Mouse (Mus musculus) megakaryocyte-erythroid progenitor cell, adult 5-6 weeks (primary cell): ENCODE data around the gene Harbi1. TPM values are rescaled to one million over a fixed set of nuclear protein-coding genes. Genes with fewer than 3 reads are reported as not detected.

Source experiments
- ATAC-seq: replicated peaks from 2 replicates; pipeline ENCODE4 v1.8.0; 2016; ENCODE audit warnings: mild to moderate bottlenecking, inconsistent platforms; ENCODE audit not compliant: severe bottlenecking, poor library complexity, low FRiP score, low TSS enrichment
- total RNA-seq, 2 experiments: library from RNA; stranded (forward) in 1 of 2; stranded (reverse) in 1 of 2; fragments of 200-1000, 215-1000 nt in 1 of 2; fragments of >200 nt in 1 of 2; fragmentation: Nextera tagmentation in 1 of 2; gene quantifications; 2 replicates each; pipeline ENCODE4 v1.2.3; 2014 to 2017

Harbi1 gene
- total RNA-seq (2014; fragmentation: Nextera tagmentation) = 6.6 and 8.4 TPM in 2 replicates
- 10.6 and 15.9 TPM in 2 replicates for total RNA-seq (2017)

- ATAC-seq = peak; percentile 98
Observed at GRCm38 (mm10) chr2:91710272-91711234, at the start of gene Harbi1, which contains the start of gene Atg13. TSS of gene Harbi1 (plus strand) at chr2:91710852. TSS of gene Atg13 (minus strand) at chr2:91710576.

GRCm38 (mm10) chr2:91660981-91661380 lies 49.7 kb upstream of the Harbi1 start:
- no peak for ATAC-seq

- no peak for ATAC-seq
Observed at GRCm38 (mm10) chr2:91664780-91665179, 45.9 kb upstream of the Harbi1 start.

- ATAC-seq = no peak
Observed at GRCm38 (mm10) chr2:91666386-91666910, 44.2 kb upstream of the Harbi1 start.

GRCm38 (mm10) chr2:91667747-91668146 lies 42.9 kb upstream of the Harbi1 start:
- no peak for ATAC-seq

GRCm38 (mm10) chr2:91669326-91669725 lies 41.3 kb upstream of the Harbi1 start:
- no peak for ATAC-seq

- no peak for ATAC-seq
Observed at GRCm38 (mm10) chr2:91670038-91670437, 40.6 kb upstream of the Harbi1 start.

GRCm38 (mm10) chr2:91673587-91673986 lies 37.1 kb upstream of the Harbi1 start:
- ATAC-seq = no peak

- ATAC-seq = no peak
Observed at GRCm38 (mm10) chr2:91674895-91675294, 35.8 kb upstream of the Harbi1 start.

GRCm38 (mm10) chr2:91676420-91676819 lies 34.2 kb upstream of the Harbi1 start:
- ATAC-seq = no peak

- no peak for ATAC-seq
Observed at GRCm38 (mm10) chr2:91676961-91677360, 33.7 kb upstream of the Harbi1 start.

- peak; percentile 79 for ATAC-seq
Observed at GRCm38 (mm10) chr2:91682850-91683249, 27.8 kb upstream of the Harbi1 start.

GRCm38 (mm10) chr2:91683919-91684318 lies 26.7 kb upstream of the Harbi1 start:
- ATAC-seq = no peak

GRCm38 (mm10) chr2:91689452-91689851 lies 21.2 kb upstream of the Harbi1 start:
- ATAC-seq = no peak

- no peak for ATAC-seq
Observed at GRCm38 (mm10) chr2:91695436-91696224, 15.0 kb upstream of the Harbi1 start.

- ATAC-seq = no peak
Observed at GRCm38 (mm10) chr2:91696225-91696590, 14.4 kb upstream of the Harbi1 start.

GRCm38 (mm10) chr2:91699225-91699624 lies 11.4 kb upstream of the Harbi1 start:
- no peak for ATAC-seq

GRCm38 (mm10) chr2:91701366-91701765 lies 9.3 kb upstream of the Harbi1 start:
- ATAC-seq = no peak

GRCm38 (mm10) chr2:91705736-91706135 lies 4.9 kb upstream of the Harbi1 start:
- no peak for ATAC-seq

GRCm38 (mm10) chr2:91706456-91706855 lies 4.2 kb upstream of the Harbi1 start:
- no peak for ATAC-seq
